ENCODE assay signal across 8 mouse cellular contexts in genomic region chr19:53310348-53310747, GRCm38 (mm10). TPM values are rescaled to one million over a fixed set of nuclear protein-coding genes. Genes with fewer than 3 reads are reported as not detected.
DNase-seq lines count a peak whose midpoint lies in the region; ATAC-seq and TF ChIP-seq lines count a peak whose summit lies in the region.

Gene Mxi1 (plus strand): TSS chr19:53310518.

- under 1% methylated on average over 38 of the region's 38 CpGs for WGBS in bone marrow, adult 2 months
- under 1% methylated on average over 38 of the region's 38 CpGs for WGBS in kidney, embryonic 14.5 days
- WGBS in limb, embryonic 14.5 days: 0% methylated on average over 33 of the region's 38 CpGs
- under 1% methylated on average over 38 of the region's 38 CpGs for WGBS in midbrain, embryonic 15.5 days

- peak within 1 kb of the TSS; percentile 88 for H3K9ac ChIP-seq in kidney, embryonic 14.5 days (ENCODE audit: low read depth, low read length)
- H3K9ac ChIP-seq in limb, embryonic 14.5 days (ENCODE audit: low read depth, low read length, severe bottlenecking): peak within 1 kb of the TSS; percentile 88
- H3K9ac ChIP-seq in midbrain, embryonic 15.5 days: peak within 1 kb of the TSS; percentile 85

- TF ChIP-seq CTCF in bone marrow, adult 2 months (IDR thresholded peaks at IDR 0.05; ENCODE audit: control insufficient read depth, insufficient read depth, low read length): peak; percentile 35; the same call in 1 of the 2 replicates

- H3K9me3 ChIP-seq in kidney, embryonic 14.5 days (ENCODE audit: control insufficient read depth, low read length): no peaks in the 10 kb centered on the region
- no peaks in the 10 kb centered on the region for H3K9me3 ChIP-seq in limb, embryonic 14.5 days (ENCODE audit: control insufficient read depth, low read length)
- no peaks in the 10 kb centered on the region for H3K9me3 ChIP-seq in midbrain, embryonic 15.5 days

- peak; percentile 90 for DNase-seq in A20 (ENCODE audit: low read depth, low spot score)
- peak; percentile 84 to 86 for DNase-seq in heart, adult 9 months (ENCODE audit: low spot score in 2 of 2)
- peak; percentile 91 for DNase-seq in limb, embryonic 14.5 days (ENCODE audit: low spot score)
- peak; percentile 74 for DNase-seq in spleen, adult 12 weeks (ENCODE audit: low spot score)

- H3K27ac ChIP-seq in bone marrow, adult 2 months (ENCODE audit: control insufficient read depth, insufficient read depth, low read depth, low read length, poor library complexity): peak within 1 kb of the TSS; percentile 93
- peak within 1 kb of the TSS; percentile 88 for H3K27ac ChIP-seq in kidney, embryonic 14.5 days (ENCODE audit: low read depth, low read length)
- peak within 1 kb of the TSS; percentile 98 for H3K27ac ChIP-seq in limb, embryonic 14.5 days (replicated peaks; ENCODE audit: low read depth, low read length)
- H3K27ac ChIP-seq in midbrain, embryonic 15.5 days: peak within 1 kb of the TSS; percentile 95

- peak; percentile 70 for ATAC-seq in erythroblast, adult 5-6 weeks (replicated peaks; ENCODE audit: low FRiP score, poor library complexity, severe bottlenecking)
- ATAC-seq in kidney, embryonic 14.5 days (ENCODE audit: low FRiP score, low TSS enrichment): peak; percentile 74
- peak; percentile 36 for ATAC-seq in limb, embryonic 14.5 days (ENCODE audit: low FRiP score, low read depth)
- peak; percentile 70 for ATAC-seq in midbrain, embryonic 15.5 days (replicated peaks)

- H3K4me3 ChIP-seq in bone marrow, adult 2 months (replicated peaks; ENCODE audit: control insufficient read depth, low read depth, low read length): peak within 1 kb of the TSS; percentile 88
- peak within 1 kb of the TSS; percentile 77 for H3K4me3 ChIP-seq in kidney, embryonic 14.5 days (ENCODE audit: low read length)
- peak within 1 kb of the TSS; percentile 86 for H3K4me3 ChIP-seq in limb, embryonic 14.5 days (replicated peaks; ENCODE audit: low read length)
- peak within 1 kb of the TSS; percentile 96 for H3K4me3 ChIP-seq in midbrain, embryonic 15.5 days

- peaks cover 4% of the 10 kb centered on the region for H3K4me1 ChIP-seq in bone marrow, adult 2 months (ENCODE audit: control insufficient read depth, insufficient read depth, low read length)
- peaks cover 19% of the 10 kb centered on the region; the same call in 1 of the 2 replicates for H3K4me1 ChIP-seq in kidney, embryonic 14.5 days (ENCODE audit: control insufficient read depth, insufficient read depth, low read length)
- H3K4me1 ChIP-seq in limb, embryonic 14.5 days (ENCODE audit: control insufficient read depth, insufficient read depth, low read length): peaks cover 16% of the 10 kb centered on the region
- peaks cover 22% of the 10 kb centered on the region for H3K4me1 ChIP-seq in midbrain, embryonic 15.5 days

- no peaks in the 10 kb centered on the region for H3K36me3 ChIP-seq in kidney, embryonic 14.5 days (ENCODE audit: control insufficient read depth, insufficient read depth, low read length)
- 0 out of 2 replicates have a peak, but pooled peaks cover 2% of the 10 kb centered on the region for H3K36me3 ChIP-seq in limb, embryonic 14.5 days (ENCODE audit: control insufficient read depth, insufficient read depth, low read length)
- no peaks in the 10 kb centered on the region for H3K36me3 ChIP-seq in midbrain, embryonic 15.5 days (replicated peaks)

- peak; percentile 91 for TF ChIP-seq POLR2A in bone marrow, adult 2 months (IDR thresholded peaks at IDR 0.05; ENCODE audit: borderline replicate concordance, control insufficient read depth, low read depth, low read length)
- 0 out of 2 replicates have a peak, but pooled peaks have one; percentile 62 for TF ChIP-seq POLR2A in limb, embryonic 14.5 days (IDR thresholded peaks at IDR 0.05; ENCODE audit: borderline replicate concordance, extremely low read depth, insufficient read depth, insufficient read length)

- peak within 1 kb of the TSS; percentile 75 for H3K4me2 ChIP-seq in kidney, embryonic 14.5 days (replicated peaks; ENCODE audit: low read depth, low read length)
- peak within 1 kb of the TSS; percentile 97 for H3K4me2 ChIP-seq in limb, embryonic 14.5 days (replicated peaks; ENCODE audit: low read depth, low read length, severe bottlenecking)
- peak within 1 kb of the TSS; percentile 77 for H3K4me2 ChIP-seq in midbrain, embryonic 15.5 days

- H3K27me3 ChIP-seq in kidney, embryonic 14.5 days (ENCODE audit: control insufficient read depth, insufficient read depth, low read length): no peaks in the 10 kb centered on the region
- H3K27me3 ChIP-seq in limb, embryonic 14.5 days (ENCODE audit: control insufficient read depth, insufficient read depth, low read length): no peaks in the 10 kb centered on the region
- H3K27me3 ChIP-seq in midbrain, embryonic 15.5 days (replicated peaks): no peaks in the 10 kb centered on the region

RNA-seq across cellular contexts. Expression of gene Mxi1, which starts in this region (rescaled TPM):
- 32.4 and 39.2 TPM in 2 replicates for polyA plus RNA-seq in bone marrow, adult 2 months (2011; ENCODE audit: insufficient read depth, insufficient read length, low replicate concordance, missing spikeins)
- total RNA-seq in erythroblast, adult 5-6 weeks (2015; ENCODE audit: low replicate concordance): 71.1 and 75.4 TPM in 2 replicates
- 156 and 229 TPM in 2 replicates for total RNA-seq in erythroblast, adult 5-6 weeks (2017; ENCODE audit: low replicate concordance)
- polyA plus RNA-seq in kidney, embryonic 14.5 days (2014; fragmentation: Nextera tagmentation; extraction: Ambion mirVana): 31.0 and 42.5 TPM in 2 replicates
- polyA plus RNA-seq in limb, embryonic 14.5 days (2012; rRNA removed): 25.8 and 28.5 TPM in 2 replicates
- polyA plus RNA-seq in limb, embryonic 14.5 days (2014; fragmentation: Nextera tagmentation; extraction: Ambion mirVana): 40.1 and 42.2 TPM in 2 replicates
- 49.6 and 53.3 TPM in 2 replicates for polyA plus RNA-seq in midbrain, embryonic 15.5 days (2015; fragmentation: Nextera tagmentation; extraction: Ambion mirVana)

Comparison
In these comparisons a context has a peak if more than half of its experiments do, and no peak if none do; other contexts are left out.
1. Peak in every context shown above with its lines: DNase-seq, ATAC-seq, H3K4me3 ChIP-seq and H3K27ac ChIP-seq.